Mouse (Mus musculus) lung, embryonic 15.5 days (tissue): Measurements from ENCODE around the gene Med27. TPM values are rescaled to one million over a fixed set of nuclear protein-coding genes. Genes with fewer than 3 reads are reported as not detected.

ENCODE experiments used
- ATAC-seq: fragments of 200-750 bp; cut with Nextera tagmentation; 2 replicates; pipeline ENCODE4 v1.8.0; 2017; ENCODE audit warnings: moderate number of reproducible peaks, borderline replicate concordance; ENCODE audit not compliant: low FRiP score, low TSS enrichment; ENCODE audit errors: extremely low read depth
- H3K27ac ChIP-seq: fragments of 300-500 bp; sonication (generic); 2 replicates; pipeline ENCODE4 v1.5.1; 2015; ENCODE audit warnings: moderate library complexity, mild to moderate bottlenecking, inconsistent platforms
- H3K27me3 ChIP-seq: fragments of 300-500 bp; sonication (generic); 2 replicates; pipeline ENCODE4 v1.6.1; 2015; ENCODE audit warnings: inconsistent platforms
- H3K36me3 ChIP-seq: fragments of 300-500 bp; sonication (generic); 2 replicates; pipeline ENCODE4 v1.6.1; 2015; ENCODE audit warnings: inconsistent platforms
- H3K4me1 ChIP-seq: fragments of 300-500 bp; sonication (generic); 2 replicates; pipeline ENCODE4 v1.6.1; 2015; ENCODE audit warnings: inconsistent platforms
- H3K4me2 ChIP-seq: fragments of 300-500 bp; sonication (generic); 2 replicates; pipeline ENCODE4 v1.6.1; 2015; ENCODE audit warnings: inconsistent platforms, mild to moderate bottlenecking, moderate library complexity
- H3K4me3 ChIP-seq: fragments of 300-500 bp; sonication (generic); 2 replicates; pipeline ENCODE4 v1.5.1; 2015; ENCODE audit warnings: mild to moderate bottlenecking, inconsistent platforms
- H3K9ac ChIP-seq: fragments of 300-500 bp; sonication (generic); 2 replicates; pipeline ENCODE4 v1.6.1; 2015; ENCODE audit warnings: inconsistent platforms
- H3K9me3 ChIP-seq: fragments of 300-500 bp; sonication (generic); 2 replicates; pipeline ENCODE4 v1.6.1; 2016; ENCODE audit warnings: inconsistent platforms
- WGBS: fragments of 180-500 bp; shearing (Covaris S2); methylation state at CpG from one replicate; pipeline ENCODE4 v1.1.7; 2015; 5-methylcytosine and 5-hydroxymethylcytosine counted together
- polyA plus RNA-seq: library from polyadenylated mRNA; unstranded; fragments of >200 nt; fragmentation: Nextera tagmentation; extraction: Ambion mirVana; gene quantifications from 2 replicates; pipeline ENCODE4 v1.2.1, GENCODE M21; 2015

The Med27 gene
- polyA plus RNA-seq, 1 experiment from 2014 or later = 49.5 TPM

DNA sequence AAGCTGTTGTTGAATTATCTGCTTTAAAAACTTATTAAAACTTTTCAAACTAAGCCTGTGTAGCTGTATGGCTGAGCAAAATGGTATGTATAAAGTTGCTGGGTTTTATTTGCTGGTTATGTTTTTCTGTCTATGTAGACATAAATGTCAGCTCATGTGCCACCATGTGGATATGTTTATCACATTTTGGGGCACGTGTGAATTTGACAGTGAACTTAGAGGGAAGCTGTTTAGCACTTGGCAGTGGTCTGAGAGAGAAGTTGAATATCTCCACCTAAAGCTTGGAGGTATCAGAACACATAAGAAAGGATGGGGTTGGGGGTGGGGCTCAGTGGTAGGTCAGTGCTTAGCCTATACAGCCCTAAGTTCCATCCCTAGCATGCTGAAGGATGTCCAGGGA is 113.0 kb downstream of the Med27 start:
- no peak overlapping the region for H3K4me3 ChIP-seq
- 72% methylated on average over 1 of the region's 1 CpGs for WGBS

DNA sequence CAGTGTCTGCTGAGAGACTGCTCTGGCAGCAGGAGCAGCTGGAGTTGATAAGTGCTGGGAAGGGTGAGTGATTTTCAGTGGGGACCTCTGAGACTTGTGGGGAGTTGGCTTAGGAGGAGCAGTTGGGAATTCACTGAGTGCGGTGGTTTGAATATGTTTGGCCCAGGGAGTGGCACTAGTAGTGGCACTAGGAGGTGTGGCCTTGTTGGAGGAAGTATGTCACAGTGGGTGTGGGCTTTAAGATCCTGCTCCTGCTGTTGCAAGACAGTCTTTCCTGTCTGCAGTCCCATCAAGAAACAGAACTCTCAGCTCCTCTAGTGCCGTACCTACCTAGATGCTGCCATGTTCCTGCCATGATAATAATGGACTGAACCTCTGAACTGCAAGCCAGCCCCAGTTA is 115.2 kb downstream of the Med27 start:
- 83% methylated on average over 2 of the region's 2 CpGs for WGBS
- Histone ChIP-seq H3K4me1 (peaks cover 20% of the 10 kb centered on the region), H3K27me3 (no peaks in the 10 kb centered on the region), H3K36me3 (no peaks in the 10 kb centered on the region), H3K9ac (no peak overlapping the region), H3K9me3 (no peaks in the 10 kb centered on the region), H3K27ac (no peak overlapping the region), H3K4me3 (no peak overlapping the region), H3K4me2 (no peak overlapping the region)
- no peak for ATAC-seq

More for the DNA sequence above, 113.0 kb downstream of the Med27 start:
- H3K27ac ChIP-seq = no peak overlapping the region
- H3K4me1 ChIP-seq = peaks cover 7% of the 10 kb centered on the region
- no peak for ATAC-seq
- H3K27me3 ChIP-seq = no peaks in the 10 kb centered on the region
- no peak overlapping the region for H3K4me2 ChIP-seq
- no peaks in the 10 kb centered on the region for H3K9me3 ChIP-seq
- no peaks in the 10 kb centered on the region for H3K36me3 ChIP-seq
- no peak overlapping the region for H3K9ac ChIP-seq

- no peaks in the 10 kb centered on the region for H3K36me3 ChIP-seq
- H3K4me2 ChIP-seq = no peak overlapping the region
- no peak overlapping the region for H3K4me3 ChIP-seq
- no peaks in the 10 kb centered on the region for H3K27me3 ChIP-seq
- H3K9ac ChIP-seq = no peak overlapping the region
- WGBS = 71% methylated on average over 6 of the region's 6 CpGs
- peaks cover 20% of the 10 kb centered on the region for H3K4me1 ChIP-seq
- no peaks in the 10 kb centered on the region for H3K9me3 ChIP-seq
- ATAC-seq = no peak
- H3K27ac ChIP-seq = no peak overlapping the region
These were observed 116.5 kb downstream of the Med27 start for GRCm38 (mm10) chr2:29463039-29463585.

DNA sequence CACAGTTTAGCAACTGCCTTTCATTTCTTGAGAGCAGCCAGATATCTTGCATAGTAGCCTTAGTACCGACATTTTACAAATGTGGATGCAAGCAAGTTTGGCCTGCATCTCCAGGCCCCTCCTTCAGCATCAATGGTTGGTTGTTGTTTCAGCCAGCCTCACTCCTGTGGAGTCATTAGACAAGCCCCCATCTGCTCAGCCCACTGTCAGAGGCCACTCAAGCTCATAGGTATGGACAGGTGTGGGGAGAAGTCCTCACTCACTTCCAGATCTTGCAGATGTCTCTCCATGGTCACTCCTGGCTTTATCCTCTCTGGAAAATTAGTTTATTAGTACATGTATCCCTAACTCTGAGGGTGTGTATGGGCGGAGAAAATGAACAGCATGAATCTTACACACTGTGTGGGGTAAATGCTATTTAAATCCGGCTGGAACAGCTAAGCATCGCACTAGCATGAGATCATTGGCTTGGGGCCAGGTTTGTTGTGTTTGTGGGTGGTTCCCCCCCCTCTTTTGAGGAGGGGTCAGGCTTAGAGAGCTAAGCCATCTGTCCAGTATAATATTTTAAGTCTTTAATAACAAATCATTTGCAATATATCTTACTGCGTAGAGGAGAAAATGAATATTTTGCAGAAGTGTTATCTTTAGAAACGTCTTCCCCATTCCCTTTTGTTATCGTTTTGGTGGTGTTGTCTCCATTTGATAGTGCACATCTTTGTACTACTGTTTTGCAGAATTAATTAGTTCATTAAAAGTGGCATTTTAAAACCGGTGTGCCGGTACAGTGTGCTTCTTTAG is 118.4 kb downstream of the Med27 start:
- Histone ChIP-seq H3K4me2 (no peak overlapping the region), H3K9me3 (no peaks in the 10 kb centered on the region), H3K27me3 (no peaks in the 10 kb centered on the region), H3K27ac (no peak overlapping the region), H3K4me1 (peaks cover 20% of the 10 kb centered on the region), H3K36me3 (no peaks in the 10 kb centered on the region), H3K9ac (no peak overlapping the region), H3K4me3 (no peak overlapping the region)
- ATAC-seq = peak; percentile 34; the same call in 1 of the 2 replicates
- 54% methylated on average over 9 of the region's 9 CpGs for WGBS

DNA sequence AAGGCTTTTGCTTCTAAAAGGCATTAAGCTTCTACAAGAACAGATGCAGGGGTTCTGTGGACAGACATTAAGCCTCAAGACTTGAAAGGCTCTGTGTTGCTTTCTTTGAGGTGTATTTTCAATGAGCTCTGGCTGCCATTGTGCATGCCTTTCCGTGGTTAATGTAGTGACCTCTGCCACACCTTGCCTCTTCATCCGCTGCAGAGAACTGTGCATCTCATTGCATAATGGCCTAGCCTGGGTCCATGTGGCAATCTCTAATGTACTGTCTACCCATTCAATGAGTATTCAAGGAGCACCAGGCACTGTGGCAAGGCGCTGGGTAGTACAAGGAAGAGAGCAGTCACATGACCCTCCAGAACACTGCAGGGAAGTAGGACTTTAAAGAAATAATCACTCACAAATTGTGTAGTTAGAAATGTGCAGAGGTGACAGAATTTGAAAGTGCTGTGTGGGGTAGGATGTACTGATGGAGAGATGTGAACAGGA is 119.1 kb downstream of the Med27 start:
- Histone ChIP-seq H3K27ac (no peak overlapping the region), H3K36me3 (no peaks in the 10 kb centered on the region), H3K4me2 (no peak overlapping the region), H3K9ac (no peak overlapping the region), H3K4me3 (no peak overlapping the region), H3K27me3 (no peaks in the 10 kb centered on the region), H3K9me3 (no peaks in the 10 kb centered on the region), H3K4me1 (peaks cover 20% of the 10 kb centered on the region)
- WGBS = 62% methylated on average over 3 of the region's 3 CpGs
- no peak for ATAC-seq

GRCm38 (mm10) chr2:29466396-29466795 is 119.8 kb downstream of the Med27 start:
- no peak overlapping the region for H3K4me2 ChIP-seq
- no peak overlapping the region for H3K4me3 ChIP-seq
- H3K4me1 ChIP-seq = peaks cover 20% of the 10 kb centered on the region
- no peaks in the 10 kb centered on the region for H3K36me3 ChIP-seq
- no peak overlapping the region for H3K27ac ChIP-seq
- H3K9me3 ChIP-seq = no peaks in the 10 kb centered on the region
- H3K27me3 ChIP-seq = no peaks in the 10 kb centered on the region
- ATAC-seq = no peak; the same call in 1 of the 2 replicates
- no peak overlapping the region for H3K9ac ChIP-seq
- WGBS = 54% methylated on average over 4 of the region's 4 CpGs

DNA sequence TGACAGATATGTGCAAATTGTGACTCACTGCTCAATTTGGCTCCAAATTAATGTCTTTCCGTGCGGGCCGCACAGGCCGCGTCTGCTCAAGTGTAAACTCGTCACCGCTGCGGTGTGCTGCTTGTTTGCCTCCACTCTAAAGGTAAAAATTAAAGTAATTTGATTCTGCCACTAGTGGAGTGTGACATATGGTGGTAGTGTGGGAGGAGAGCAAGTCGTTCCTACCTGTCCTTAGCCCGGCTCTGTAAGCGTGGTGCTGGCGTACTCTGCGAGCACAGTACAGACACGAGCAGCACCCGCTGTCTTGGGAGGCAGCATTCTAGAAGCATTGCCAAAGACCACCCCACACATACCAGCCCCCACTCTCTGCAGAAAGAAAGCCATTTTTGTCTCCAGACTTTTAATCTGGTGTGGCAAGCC is 121.9 kb downstream of the Med27 start:
- ATAC-seq = no peak
- 78% methylated on average over 15 of the region's 15 CpGs for WGBS
- no peaks in the 10 kb centered on the region for H3K27me3 ChIP-seq

GRCm38 (mm10) chr2:29472952-29473437 is 126.4 kb downstream of the Med27 start:
- Histone ChIP-seq H3K36me3 (no peaks in the 10 kb centered on the region), H3K27ac (no peak overlapping the region), H3K9me3 (no peaks in the 10 kb centered on the region), H3K9ac (no peak overlapping the region), H3K4me2 (no peak overlapping the region), H3K4me3 (no peak overlapping the region), H3K27me3 (no peaks in the 10 kb centered on the region), H3K4me1 (no peaks in the 10 kb centered on the region)
- WGBS = 82% methylated on average over 4 of the region's 4 CpGs
- ATAC-seq = no peak

More for the DNA sequence above, 121.9 kb downstream of the Med27 start:
- Histone ChIP-seq H3K36me3 (no peaks in the 10 kb centered on the region), H3K9me3 (no peaks in the 10 kb centered on the region), H3K9ac (no peak overlapping the region), H3K4me3 (no peak overlapping the region), H3K4me1 (peaks cover 20% of the 10 kb centered on the region), H3K27ac (no peak overlapping the region), H3K4me2 (no peak overlapping the region)

GRCm38 (mm10) chr2:29473907-29474306 is 127.3 kb downstream of the Med27 start:
- no peak for ATAC-seq
- H3K9ac ChIP-seq = no peak overlapping the region

DNA sequence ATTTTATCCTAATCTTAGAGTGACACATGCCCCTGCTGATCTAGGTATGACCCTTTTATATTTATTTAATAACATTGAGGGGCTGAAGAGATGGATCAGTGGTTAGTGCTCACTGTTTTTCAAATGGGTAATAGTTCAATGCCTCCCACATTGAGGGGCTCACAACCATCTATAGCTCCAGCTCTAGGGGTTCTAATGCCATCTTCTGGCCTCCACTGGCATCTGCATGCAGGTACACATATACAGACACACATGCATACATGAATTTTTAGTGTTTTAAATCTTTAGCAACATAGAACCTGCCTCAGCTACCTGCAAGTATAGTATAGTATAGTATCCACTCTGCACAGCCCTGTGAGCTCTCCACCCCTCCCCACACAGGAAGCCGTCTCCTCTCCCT is 130.1 kb downstream of the Med27 start:
- 95% methylated on average over 1 of the region's 1 CpGs for WGBS
- no peak for ATAC-seq

More at GRCm38 (mm10) chr2:29473907-29474306, 127.3 kb downstream of the Med27 start:
- H3K9me3 ChIP-seq = no peaks in the 10 kb centered on the region
- H3K4me2 ChIP-seq = no peak overlapping the region
- no peak overlapping the region for H3K4me3 ChIP-seq
- H3K4me1 ChIP-seq = no peaks in the 10 kb centered on the region
- WGBS = 24% methylated on average over 2 of the region's 2 CpGs
- H3K36me3 ChIP-seq = no peaks in the 10 kb centered on the region
- no peak overlapping the region for H3K27ac ChIP-seq
- H3K27me3 ChIP-seq = no peaks in the 10 kb centered on the region

GRCm38 (mm10) chr2:29481856-29482255 is 135.2 kb downstream of the Med27 start:
- Histone ChIP-seq H3K27me3 (no peaks in the 10 kb centered on the region), H3K4me2 (no peak overlapping the region), H3K27ac (no peak overlapping the region), H3K4me1 (no peaks in the 10 kb centered on the region), H3K9ac (no peak overlapping the region), H3K4me3 (no peak overlapping the region), H3K36me3 (no peaks in the 10 kb centered on the region), H3K9me3 (no peaks in the 10 kb centered on the region)
- no peak for ATAC-seq
- 41% methylated on average over 8 of the region's 8 CpGs for WGBS

More for the DNA sequence above, 130.1 kb downstream of the Med27 start:
- no peaks in the 10 kb centered on the region for H3K27me3 ChIP-seq
- no peak overlapping the region for H3K9ac ChIP-seq
- no peaks in the 10 kb centered on the region for H3K9me3 ChIP-seq
- H3K4me1 ChIP-seq = no peaks in the 10 kb centered on the region
- H3K4me3 ChIP-seq = no peak overlapping the region
- no peak overlapping the region for H3K4me2 ChIP-seq
- no peaks in the 10 kb centered on the region for H3K36me3 ChIP-seq
- no peak overlapping the region for H3K27ac ChIP-seq
